Mouse (Mus musculus): ENCODE results near the gene Mb21d2. TPM values are rescaled to one million over a fixed set of nuclear protein-coding genes. Genes with fewer than 3 reads are reported as not detected.

Gene Mb21d2
- polyA plus RNA-seq, 1 experiment, result 35.5 TPM

DNA sequence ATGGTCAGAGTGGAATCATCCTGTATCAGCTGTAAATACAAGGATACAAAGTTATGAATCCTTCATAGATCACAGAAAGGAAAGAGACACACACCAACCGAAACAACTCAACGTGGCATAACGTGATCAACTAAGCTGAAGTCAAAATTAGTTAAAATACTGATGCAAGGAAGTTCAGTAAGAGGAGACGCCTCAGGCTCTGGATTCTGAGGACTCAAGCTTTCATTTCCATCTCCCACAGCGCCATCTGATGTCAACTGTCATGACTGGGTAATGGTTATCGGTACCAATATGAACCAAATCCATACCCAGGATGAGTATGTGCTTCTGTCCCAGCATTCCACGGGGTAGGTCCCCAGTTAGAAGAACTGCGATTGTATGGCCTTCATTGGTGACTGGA lies 104.7 kb downstream of the Mb21d2 start:
- TF ChIP-seq POLR2A (IDR thresholded peaks at IDR 0.05; ENCODE audit: extremely low read depth, insufficient read depth, low read length) (no peak), CTCF (IDR thresholded peaks at IDR 0.05; ENCODE audit: extremely low read depth, insufficient read depth, low read length) (no peak)
- H3K27ac ChIP-seq (ENCODE audit: insufficient read depth, low read length), result no peak overlapping the region
- H3K4me3 ChIP-seq (ENCODE audit: insufficient read depth, low read length), result no peak overlapping the region
- no peaks in the 10 kb centered on the region for H3K4me1 ChIP-seq (ENCODE audit: control insufficient read depth, insufficient read depth, low read length)

DNA sequence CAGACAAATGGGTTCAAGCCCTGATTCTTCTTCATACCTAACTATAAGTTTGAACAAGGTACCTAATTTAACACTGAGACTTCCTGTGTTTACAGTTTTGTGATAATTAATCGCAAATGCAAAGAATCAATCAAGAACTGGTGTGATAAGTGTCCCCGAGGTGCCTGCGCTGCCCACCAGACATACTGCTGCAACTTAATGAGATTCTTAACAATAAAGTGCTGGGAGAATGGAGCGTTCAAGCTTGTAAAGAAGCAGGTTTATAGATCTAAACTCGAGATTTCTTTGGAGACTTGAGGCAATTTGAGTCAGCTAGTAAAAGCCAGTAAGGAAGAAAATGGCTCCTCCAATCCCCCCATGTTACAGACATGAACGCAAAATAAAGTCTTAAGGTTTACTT lies 107.7 kb downstream of the Mb21d2 start:
- Histone ChIP-seq H3K4me1 (ENCODE audit: control insufficient read depth, insufficient read depth, low read length) (no peaks in the 10 kb centered on the region), H3K27ac (ENCODE audit: insufficient read depth, low read length) (no peak overlapping the region), H3K4me3 (ENCODE audit: insufficient read depth, low read length) (no peak overlapping the region)
- TF ChIP-seq POLR2A (IDR thresholded peaks at IDR 0.05; ENCODE audit: extremely low read depth, insufficient read depth, low read length) (no peak), CTCF (IDR thresholded peaks at IDR 0.05; ENCODE audit: extremely low read depth, insufficient read depth, low read length) (no peak)

- no peaks in the 10 kb centered on the region for H3K4me1 ChIP-seq (ENCODE audit: control insufficient read depth, insufficient read depth, low read length)
- H3K27ac ChIP-seq (ENCODE audit: insufficient read depth, low read length), result no peak overlapping the region
- no peak for TF ChIP-seq POLR2A (IDR thresholded peaks at IDR 0.05; ENCODE audit: extremely low read depth, insufficient read depth, low read length)
- TF ChIP-seq CTCF (IDR thresholded peaks at IDR 0.05; ENCODE audit: extremely low read depth, insufficient read depth, low read length), result no peak
- no peak overlapping the region for H3K4me3 ChIP-seq (ENCODE audit: insufficient read depth, low read length)
Observed at GRCm38 (mm10) chr16:28818749-28819285, 110.7 kb downstream of the Mb21d2 start.

DNA sequence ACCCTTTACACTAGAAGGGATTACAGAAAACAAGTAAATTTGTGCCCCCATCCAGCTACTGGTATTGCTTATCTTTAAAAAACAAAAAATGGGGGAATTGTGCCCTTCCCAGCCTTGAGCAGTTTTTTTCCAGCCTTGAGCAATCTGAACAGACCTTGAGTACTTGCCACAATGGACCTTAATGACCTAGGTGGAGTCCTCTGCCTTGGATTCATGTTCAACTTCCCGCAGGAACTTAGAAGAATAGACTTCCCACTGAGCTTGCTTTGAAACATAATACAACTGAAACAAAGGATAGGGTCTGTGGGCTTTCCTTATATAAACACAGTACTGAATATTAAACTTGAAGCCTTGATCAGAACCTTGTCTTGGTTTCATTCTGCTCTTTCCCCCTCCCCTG lies 116.2 kb downstream of the Mb21d2 start:
- TF ChIP-seq CTCF (IDR thresholded peaks at IDR 0.05; ENCODE audit: extremely low read depth, insufficient read depth, low read length) (no peak), POLR2A (IDR thresholded peaks at IDR 0.05; ENCODE audit: extremely low read depth, insufficient read depth, low read length) (no peak)
- Histone ChIP-seq H3K4me1 (ENCODE audit: control insufficient read depth, insufficient read depth, low read length) (no peaks in the 10 kb centered on the region), H3K27ac (ENCODE audit: insufficient read depth, low read length) (no peak overlapping the region), H3K4me3 (ENCODE audit: insufficient read depth, low read length) (no peak overlapping the region)

DNA sequence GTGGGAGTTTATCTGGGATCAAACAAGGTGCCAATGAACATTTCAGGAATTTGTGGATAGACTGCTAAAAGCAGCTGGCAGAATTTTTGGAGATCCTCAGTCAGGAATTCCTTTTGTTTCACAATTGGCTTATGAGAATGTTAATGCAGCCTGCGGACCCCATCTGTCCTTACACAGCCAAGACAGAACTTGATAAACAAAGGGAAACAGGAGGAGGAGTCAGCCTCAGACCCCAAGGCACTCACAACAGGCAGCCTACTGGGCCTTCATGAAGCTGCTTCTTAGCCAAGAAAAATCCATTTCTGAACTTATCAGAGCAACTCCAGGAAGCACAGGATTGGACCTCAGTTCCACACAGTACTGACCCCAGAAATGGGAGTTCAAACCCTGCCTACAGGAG lies 120.4 kb downstream of the Mb21d2 start:
- no peak overlapping the region for H3K27ac ChIP-seq (ENCODE audit: insufficient read depth, low read length)
- H3K4me3 ChIP-seq (ENCODE audit: insufficient read depth, low read length), result no peak overlapping the region
- no peaks in the 10 kb centered on the region for H3K4me1 ChIP-seq (ENCODE audit: control insufficient read depth, insufficient read depth, low read length)
- no peak for TF ChIP-seq POLR2A (IDR thresholded peaks at IDR 0.05; ENCODE audit: extremely low read depth, insufficient read depth, low read length)
- no peak for TF ChIP-seq CTCF (IDR thresholded peaks at IDR 0.05; ENCODE audit: extremely low read depth, insufficient read depth, low read length)

GRCm38 (mm10) chr16:28793115-28793514 lies 136.4 kb downstream of the Mb21d2 start:
- Histone ChIP-seq H3K4me1 (ENCODE audit: control insufficient read depth, insufficient read depth, low read length) (no peaks in the 10 kb centered on the region), H3K4me3 (ENCODE audit: insufficient read depth, low read length) (no peak overlapping the region), H3K27ac (ENCODE audit: insufficient read depth, low read length) (no peak overlapping the region)
- TF ChIP-seq POLR2A (IDR thresholded peaks at IDR 0.05; ENCODE audit: extremely low read depth, insufficient read depth, low read length) (no peak), CTCF (IDR thresholded peaks at IDR 0.05; ENCODE audit: extremely low read depth, insufficient read depth, low read length) (peak; percentile 67)

Other genes starting within 250 kb of the Mb21d2 start
- 136 and 140 TPM in 2 replicates for gene Fgf12, start 176.6 kb downstream of the Mb21d2 start, polyA plus RNA-seq (2012; rRNA removed)

All from cortical plate, adult 2 months (tissue).